Mouse (Mus musculus) cerebellum, adult 2 months (tissue): ENCODE data around the gene Hspb8.

ENCODE experiments used
- CTCF ChIP-seq: fragments of 200-500 bp; IDR thresholded peaks from 2 replicates; pipeline ENCODE4 v1.5.1; 2011; ENCODE audit warnings: low read depth, mild to moderate bottlenecking, control low read depth, low read length, moderate library complexity, borderline replicate concordance; ENCODE audit not compliant: insufficient read depth
- POLR2A ChIP-seq: fragments of 200-500 bp; IDR thresholded peaks from 2 replicates; pipeline ENCODE4 v1.6.1; 2011; ENCODE audit warnings: low read length, control low read depth, borderline replicate concordance; ENCODE audit not compliant: insufficient read depth

GRCm38 (mm10) chr5:116381217-116381616 lies 41.4 kb downstream of the Hspb8 start:
- TF ChIP-seq CTCF (no peak), POLR2A (no peak)
